Mouse (Mus musculus) CD8-positive naive resting alpha-beta T cell, adult 2 months (primary cell): ENCODE measurements around the gene Arrdc4.
A peak's percentile ranks its signal among the peaks of the same experiment; 100 is the strongest.

Experiments used
- DNase-seq, 2 experiments: peaks; one replicate each; pipeline ENCODE4 v3.0.0; 2022; ENCODE audit warnings: low read depth in 2 of 2, low spot score in 2 of 2

The Arrdc4 gene

DNA sequence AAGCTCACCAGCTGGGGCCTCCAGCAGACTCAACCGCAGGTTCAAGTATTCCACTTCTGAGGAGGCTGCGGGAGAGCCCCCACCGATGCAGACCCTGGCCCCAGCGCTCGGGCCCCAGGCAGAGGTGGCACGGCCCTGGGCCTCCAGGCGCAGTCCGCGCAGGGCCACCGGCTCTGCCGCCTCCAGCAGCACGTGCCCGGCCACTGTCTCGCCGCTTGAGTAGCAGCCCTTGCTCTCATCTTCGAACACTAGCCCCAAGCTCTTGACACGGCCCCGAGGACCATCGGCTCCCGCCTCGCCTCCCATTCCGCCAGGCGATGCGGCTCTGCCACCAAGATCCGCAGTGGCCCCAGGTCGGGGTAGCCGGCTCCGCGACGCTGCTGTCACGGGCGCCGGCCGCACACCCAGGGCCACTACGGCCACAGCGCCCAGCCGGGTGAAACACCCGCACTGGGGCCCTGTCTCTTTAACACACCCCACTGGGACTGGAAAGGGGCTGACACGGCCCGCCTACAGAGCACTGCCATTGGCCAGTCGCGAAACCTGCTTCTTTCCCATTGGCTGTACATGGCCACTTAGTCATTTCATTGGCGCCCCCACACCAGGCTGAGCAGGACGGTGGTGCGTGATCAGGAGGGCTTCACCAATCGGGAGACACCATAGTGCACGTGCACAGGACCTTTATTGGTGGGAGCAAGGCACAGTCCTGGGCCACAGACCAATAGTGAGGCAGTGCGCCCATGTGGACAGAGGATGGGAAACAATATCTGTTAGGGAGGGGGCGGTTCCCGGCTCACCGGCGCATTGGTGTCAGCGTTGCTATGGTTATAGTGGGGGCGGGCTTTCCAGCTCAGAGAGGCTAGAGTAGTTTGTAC lies at the start of gene Arrdc4:
Gene Arrdc4 (minus strand): TSS at position 481 of the 875 bp plus-strand sequence.
- peak; percentile 83 to 84 for DNase-seq

DNA sequence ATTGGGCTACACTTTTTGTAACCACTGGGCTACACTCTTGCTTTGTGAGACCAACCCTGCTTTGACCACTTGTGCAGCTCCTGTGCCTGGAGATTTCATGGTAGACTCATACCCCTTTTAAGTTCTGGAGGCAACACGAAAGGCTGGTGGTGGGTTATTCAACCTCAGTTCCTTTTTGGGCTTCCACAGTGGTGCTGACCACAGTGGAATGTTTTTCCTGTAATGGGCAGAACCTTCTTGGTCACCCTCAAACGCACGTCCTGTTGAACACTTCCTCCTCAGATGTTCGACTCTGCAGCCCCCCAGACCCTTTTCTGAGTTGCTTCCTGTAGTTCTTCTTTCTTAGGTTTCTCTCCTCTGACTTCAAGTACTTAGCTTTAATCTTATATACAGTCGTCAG lies 46.5 kb upstream of the Arrdc4 start:
- no peak for DNase-seq

GRCm38 (mm10) chr7:68788711-68789110 lies 39.7 kb upstream of the Arrdc4 start:
- DNase-seq: no peak

GRCm38 (mm10) chr7:68771757-68772094 lies 22.7 kb upstream of the Arrdc4 start:
- DNase-seq: no peak

GRCm38 (mm10) chr7:68770894-68771756 lies 22.1 kb upstream of the Arrdc4 start:
- DNase-seq: no peak

DNA sequence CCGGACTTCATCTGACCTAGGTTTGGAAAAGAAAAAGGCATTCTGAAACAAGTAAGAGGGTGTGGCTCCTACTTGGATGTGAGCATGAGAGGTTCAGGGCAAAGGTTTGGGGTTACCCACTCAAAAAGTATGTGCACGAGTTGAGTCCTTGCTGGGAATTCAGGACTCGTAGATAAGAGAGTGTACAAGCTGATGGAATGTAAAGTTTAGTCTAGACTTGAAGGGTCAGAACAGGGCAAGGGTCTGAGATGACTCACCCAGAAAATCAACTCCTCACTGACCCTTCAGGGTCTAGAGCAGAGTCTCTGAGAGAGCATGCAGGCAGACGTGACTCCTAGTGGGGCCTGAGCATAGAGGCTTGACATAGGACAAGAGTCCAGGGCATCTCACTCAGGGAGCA lies 16.9 kb upstream of the Arrdc4 start:
- DNase-seq: no peak

GRCm38 (mm10) chr7:68759148-68759724 lies 10.2 kb upstream of the Arrdc4 start:
- DNase-seq: no peak

- DNase-seq: no peak
Measured at GRCm38 (mm10) chr7:68756656-68757204, 7.7 kb upstream of the Arrdc4 start.

DNA sequence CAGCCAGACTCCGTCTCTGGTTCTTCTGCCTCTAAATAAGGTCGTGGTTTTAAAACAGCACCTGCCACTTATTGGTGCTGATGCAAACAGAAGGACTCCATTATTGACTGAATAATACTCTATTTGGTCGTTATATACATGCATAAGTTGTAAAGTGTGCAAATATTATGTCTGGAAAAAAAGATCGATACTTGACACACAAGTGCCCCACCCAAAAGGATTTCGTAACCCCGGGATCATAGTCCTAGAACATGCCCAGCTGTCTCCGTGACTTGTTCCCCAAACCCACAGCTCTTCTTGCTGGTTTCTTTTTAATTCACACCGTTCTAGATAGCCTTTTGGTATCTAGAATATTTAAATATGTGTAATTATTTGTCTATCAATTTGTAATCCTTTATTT lies 878 bp upstream of the Arrdc4 start:
- no peak for DNase-seq

- DNase-seq: no peak
Measured at GRCm38 (mm10) chr7:68748361-68748760, 680 bp downstream of the Arrdc4 start.

- no peak for DNase-seq
Measured at GRCm38 (mm10) chr7:68744616-68745015, 4.4 kb downstream of the Arrdc4 start.

GRCm38 (mm10) chr7:68744206-68744605 lies 4.8 kb downstream of the Arrdc4 start:
- no peak for DNase-seq

DNA sequence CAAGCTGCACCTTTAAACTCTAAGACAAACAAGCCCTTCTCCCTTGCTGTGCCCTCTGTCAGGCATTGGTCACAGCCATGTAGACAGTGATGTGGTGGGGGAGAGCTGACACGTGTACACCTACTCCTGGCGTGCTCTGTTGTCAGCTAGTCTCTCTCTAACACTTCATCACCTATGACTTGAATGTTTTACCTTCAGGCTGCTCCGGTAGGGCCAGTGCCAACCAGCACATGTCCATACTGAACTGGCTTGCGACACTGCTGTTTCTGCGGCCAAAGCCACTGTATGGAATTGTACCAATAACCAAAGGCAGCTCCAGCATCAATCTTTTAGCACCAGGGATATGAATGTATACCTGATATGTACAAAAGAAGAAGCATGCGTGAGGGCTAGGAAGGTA lies 8.3 kb downstream of the Arrdc4 start:
- no peak for DNase-seq

DNA sequence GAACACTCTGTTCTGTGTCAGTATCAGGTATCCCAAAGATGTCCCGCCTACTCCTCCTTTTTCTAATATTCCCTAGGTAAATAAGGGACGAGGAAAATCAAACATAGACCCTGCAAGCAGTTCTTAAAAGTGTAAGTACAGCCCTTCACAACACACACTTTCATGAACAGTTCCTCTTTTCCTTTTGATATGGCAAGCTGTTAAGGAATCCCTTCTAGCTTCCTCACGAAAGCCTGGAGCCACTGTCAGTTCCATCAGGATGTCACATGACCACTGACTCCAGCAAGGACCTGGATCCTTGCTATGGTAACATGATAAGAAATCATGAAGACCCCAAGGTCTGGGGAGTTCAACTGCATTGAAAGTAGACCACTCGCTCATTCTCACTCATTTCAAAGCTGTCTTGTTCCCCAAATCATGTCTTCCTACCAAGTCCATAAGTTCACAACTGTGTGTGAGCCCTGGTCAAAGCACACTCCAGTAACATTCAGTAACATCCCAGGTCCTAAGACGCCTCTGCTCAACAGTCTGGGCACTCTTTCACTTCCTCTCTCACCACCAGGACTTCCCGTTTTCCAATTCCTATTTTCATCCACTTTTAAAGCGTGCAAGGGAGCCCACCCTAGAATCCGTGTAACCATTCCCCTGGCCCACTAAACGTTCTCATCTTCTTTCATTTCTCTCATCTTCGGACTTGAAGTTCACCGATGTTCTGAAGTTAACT lies 10.2 kb downstream of the Arrdc4 start:
- no peak for DNase-seq

- no peak for DNase-seq
Measured at GRCm38 (mm10) chr7:68726380-68726779, 22.7 kb downstream of the Arrdc4 start.

DNA sequence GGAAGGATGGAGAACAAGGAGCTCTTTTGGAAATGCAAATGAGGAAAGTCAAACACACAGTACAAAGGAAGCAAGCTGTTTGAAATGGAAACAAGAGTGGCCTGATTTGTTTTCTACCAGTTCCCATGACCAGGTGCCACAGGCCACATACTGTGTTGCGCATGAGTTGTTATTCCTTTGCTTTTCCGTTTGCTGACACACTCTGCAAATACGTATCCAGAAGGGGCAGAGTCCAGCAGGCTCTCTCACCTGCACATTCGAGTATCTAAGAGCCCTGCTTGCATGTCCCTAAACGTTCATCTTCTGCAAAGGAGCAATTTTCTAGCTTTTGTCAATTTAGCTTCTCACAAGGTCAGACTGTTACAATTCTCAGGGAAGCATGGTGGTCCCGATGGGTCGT lies 24.3 kb downstream of the Arrdc4 start:
- DNase-seq: no peak

GRCm38 (mm10) chr7:68721520-68721919 lies 27.5 kb downstream of the Arrdc4 start:
- DNase-seq: no peak

DNA sequence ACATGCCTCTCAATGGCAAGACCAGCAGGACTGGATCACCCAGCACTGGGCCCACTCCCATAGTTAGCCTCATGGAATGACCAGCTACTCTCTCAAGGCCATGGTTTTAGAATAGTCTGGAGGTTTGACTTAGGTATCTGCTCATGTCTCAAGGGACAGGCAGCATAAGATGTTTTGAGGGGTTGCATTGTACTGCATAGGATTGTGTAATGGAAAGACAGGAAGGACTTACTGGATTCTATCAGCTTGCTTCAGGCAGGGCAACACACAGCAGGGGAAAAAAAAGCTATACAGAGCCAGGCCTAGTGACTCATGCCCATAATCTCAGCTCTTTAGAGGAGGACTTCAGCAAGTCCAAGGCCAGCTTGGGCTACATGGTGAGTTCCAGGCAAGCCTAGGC lies 31.1 kb downstream of the Arrdc4 start:
- no peak for DNase-seq

GRCm38 (mm10) chr7:68717498-68717897 lies 31.5 kb downstream of the Arrdc4 start:
- DNase-seq: no peak

DNA sequence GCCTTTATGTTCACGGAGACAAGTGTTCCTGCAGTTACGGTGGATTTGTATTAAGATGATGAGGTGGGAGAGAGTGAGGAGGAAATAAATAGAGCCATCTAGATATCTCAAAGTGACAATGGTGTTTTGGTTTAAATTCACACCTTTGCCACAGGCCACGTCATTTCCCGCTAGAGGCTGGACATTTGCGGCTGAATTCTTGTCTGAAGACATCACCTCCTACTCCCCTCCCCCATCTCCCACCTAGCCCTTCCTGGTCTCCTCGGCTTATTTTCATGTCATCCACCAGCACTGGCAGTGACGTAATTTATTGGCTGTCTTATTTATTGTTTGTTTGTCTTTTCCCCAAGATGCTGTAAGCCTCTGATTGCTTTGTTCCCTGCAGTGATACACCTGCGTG lies 32.1 kb downstream of the Arrdc4 start:
- DNase-seq: no peak

- no peak for DNase-seq
Measured at GRCm38 (mm10) chr7:68712928-68713327, 36.1 kb downstream of the Arrdc4 start.
